Mouse (Mus musculus) ovary, adult 2 months (tissue): ENCODE data around the gene 4933405L10Rik. TPM values are rescaled to one million over a fixed set of nuclear protein-coding genes. Genes with fewer than 3 reads are reported as not detected.

ENCODE experiments used
- polyA plus RNA-seq: library from polyadenylated mRNA; depleted of rRNA; stranded (reverse); fragments of >200 nt; gene quantifications from 2 replicates; pipeline ENCODE4 v1.2.3, GENCODE M21; 2012; rRNA removed

Gene 4933405L10Rik
- polyA plus RNA-seq: not detected in 2 replicates

DNA sequence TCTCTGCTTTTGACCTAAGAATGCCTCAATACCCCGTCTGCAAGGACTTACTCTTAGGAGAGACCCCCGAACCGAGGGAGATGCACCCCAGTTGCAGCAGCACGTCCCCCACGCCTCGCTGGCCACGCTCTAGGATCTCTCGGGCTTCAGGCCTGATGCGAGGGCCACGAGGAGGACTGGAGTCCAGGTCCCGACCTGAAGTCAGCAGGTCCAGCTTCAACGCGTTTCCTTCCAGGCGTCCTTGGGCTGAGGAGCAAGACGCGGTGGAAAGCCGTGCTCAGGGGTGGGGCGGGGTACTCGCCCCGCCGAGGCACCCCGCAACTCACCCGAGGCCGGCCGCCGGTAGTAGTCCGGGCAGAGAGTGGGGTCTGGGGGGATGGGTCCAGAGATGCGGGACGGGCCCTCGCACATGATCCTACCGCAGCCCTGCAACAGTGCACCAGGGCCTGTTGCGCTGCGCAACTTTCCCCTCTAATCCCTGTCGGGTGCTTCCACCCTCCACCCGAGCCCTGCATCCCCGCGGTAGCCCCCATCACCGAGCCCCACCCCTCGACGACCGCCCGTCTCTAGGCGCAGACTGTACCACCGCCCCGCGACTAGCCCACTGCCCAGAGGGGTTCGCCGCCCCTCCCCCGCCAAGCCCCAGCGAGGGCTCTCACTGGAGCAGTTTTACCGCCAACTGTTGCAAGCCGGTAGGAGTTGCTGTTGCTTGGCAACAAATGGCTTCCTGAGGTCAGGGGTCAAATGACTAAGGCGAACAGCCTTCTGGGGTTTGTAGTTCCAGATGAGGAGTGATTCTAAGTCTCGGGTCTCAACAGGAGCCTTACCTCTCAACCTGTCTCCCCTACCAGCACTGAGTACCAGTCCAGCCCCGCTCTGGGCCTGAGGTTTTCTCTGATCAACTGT lies at the start of gene 4933405L10Rik, which contains the start of gene Enkd1:
Gene 4933405L10Rik (plus strand): TSS at position 158 of the 906 bp plus-strand sequence.
Gene Enkd1 (minus strand): TSS at position 713 of the 906 bp plus-strand sequence.

DNA sequence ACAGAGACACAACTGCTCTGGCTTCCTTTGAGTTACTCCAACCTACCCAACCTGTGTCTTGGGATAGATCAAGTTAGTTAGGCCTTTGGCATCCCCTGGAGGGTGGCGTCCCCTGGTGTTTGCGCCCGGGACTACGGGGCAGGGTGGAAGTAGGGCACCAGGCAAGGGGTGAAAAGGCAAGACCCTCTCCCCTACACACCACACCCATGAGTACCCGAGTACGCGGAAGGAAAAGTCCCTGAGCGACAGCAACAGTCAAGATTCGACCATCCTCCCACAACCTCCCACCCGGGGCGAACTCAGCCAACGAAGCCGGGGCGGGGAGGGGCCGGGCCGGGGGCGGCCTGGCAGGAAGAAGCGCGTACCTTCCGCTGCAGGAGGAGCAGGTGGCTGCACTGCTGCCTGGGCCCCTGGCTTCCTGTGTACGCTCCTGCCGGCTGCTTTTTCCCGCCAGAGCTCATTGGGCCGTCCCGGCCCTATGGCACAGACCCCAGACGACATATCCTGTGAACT lies 21.6 kb upstream of the 4933405L10Rik start, which contains the start of gene Carmil2:
Gene Carmil2 (plus strand): TSS at position 479 of the 513 bp plus-strand sequence.

GRCm38 (mm10) chr8:105700966-105701824 lies 6.3 kb upstream of the 4933405L10Rik start, which contains the start of the genes Acd and Pard6a:
Gene Acd, minus strand, starts transcription at chr8:105701102.
Gene Pard6a, plus strand, starts transcription at chr8:105701148.

GRCm38 (mm10) chr8:105758277-105759108 lies 51.0 kb downstream of the 4933405L10Rik start, which contains the start of gene Gfod2:
Gene Gfod2, minus strand, starts transcription at chr8:105758664.

Other genes starting within 250 kb of the 4933405L10Rik start
- 157 and 231 TPM in 2 replicates for gene Tppp3, start 236.1 kb upstream of the 4933405L10Rik start, polyA plus RNA-seq
- 132 TPM in 2 replicates for gene Zdhhc1, start 210.8 kb upstream of the 4933405L10Rik start, polyA plus RNA-seq
- 119 and 169 TPM in 2 replicates for gene Hsd11b2, start 188.9 kb upstream of the 4933405L10Rik start, polyA plus RNA-seq
- 106 and 114 TPM in 2 replicates for gene Atp6v0d1, start 141.6 kb upstream of the 4933405L10Rik start, polyA plus RNA-seq
- gene Ripor1, start 102.4 kb upstream of the 4933405L10Rik start, polyA plus RNA-seq: 25.2 and 32.3 TPM in 2 replicates
- gene Ctcf, start 71.1 kb upstream of the 4933405L10Rik start, polyA plus RNA-seq: 17.0 and 20.3 TPM in 2 replicates
- 1.0 and 2.0 TPM in 2 replicates for gene Agrp, start 70.3 kb upstream of the 4933405L10Rik start, polyA plus RNA-seq
- gene Carmil2, start 21.4 kb upstream of the 4933405L10Rik start, polyA plus RNA-seq: 1.7 TPM in 2 replicates
- gene Acd, start 6.6 kb upstream of the 4933405L10Rik start, polyA plus RNA-seq: 34.0 and 47.2 TPM in 2 replicates
- 22.0 and 26.5 TPM in 2 replicates for gene Pard6a, start 6.5 kb upstream of the 4933405L10Rik start, polyA plus RNA-seq
- gene Enkd1, start 555 bp downstream of the 4933405L10Rik start, polyA plus RNA-seq: 19.4 and 22.4 TPM in 2 replicates
- gene Gfod2, start 51.0 kb downstream of the 4933405L10Rik start, polyA plus RNA-seq: 22.0 and 24.5 TPM in 2 replicates
- 32.9 and 33.2 TPM in 2 replicates for gene Ranbp10, start 119.7 kb downstream of the 4933405L10Rik start, polyA plus RNA-seq
- gene Tsnaxip1, start 120.1 kb downstream of the 4933405L10Rik start, polyA plus RNA-seq: 0.83 and 0.91 TPM in 2 replicates
- 25.1 and 31.5 TPM in 2 replicates for gene Cenpt, start 145.6 kb downstream of the 4933405L10Rik start, polyA plus RNA-seq
- 123 and 125 TPM in 2 replicates for gene Thap11, start 147.5 kb downstream of the 4933405L10Rik start, polyA plus RNA-seq
- 43.3 and 62.6 TPM in 2 replicates for gene Nutf2, start 152.9 kb downstream of the 4933405L10Rik start, polyA plus RNA-seq
- 140 and 149 TPM in 2 replicates for gene Edc4, start 173.2 kb downstream of the 4933405L10Rik start, polyA plus RNA-seq
- 9.7 and 9.8 TPM in 2 replicates for gene Nrn1l, start 185.9 kb downstream of the 4933405L10Rik start, polyA plus RNA-seq
- 75.9 and 81.9 TPM in 2 replicates for gene Pskh1, start 192.8 kb downstream of the 4933405L10Rik start, polyA plus RNA-seq
- 4.0 and 6.0 TPM in 2 replicates for gene Ctrl, start 226.2 kb downstream of the 4933405L10Rik start, polyA plus RNA-seq
- 143 and 177 TPM in 2 replicates for gene Psmb10, start 230.8 kb downstream of the 4933405L10Rik start, polyA plus RNA-seq
- 5.1 and 8.3 TPM in 2 replicates for gene Lcat, start 235.7 kb downstream of the 4933405L10Rik start, polyA plus RNA-seq